In the genomic region with DNA sequence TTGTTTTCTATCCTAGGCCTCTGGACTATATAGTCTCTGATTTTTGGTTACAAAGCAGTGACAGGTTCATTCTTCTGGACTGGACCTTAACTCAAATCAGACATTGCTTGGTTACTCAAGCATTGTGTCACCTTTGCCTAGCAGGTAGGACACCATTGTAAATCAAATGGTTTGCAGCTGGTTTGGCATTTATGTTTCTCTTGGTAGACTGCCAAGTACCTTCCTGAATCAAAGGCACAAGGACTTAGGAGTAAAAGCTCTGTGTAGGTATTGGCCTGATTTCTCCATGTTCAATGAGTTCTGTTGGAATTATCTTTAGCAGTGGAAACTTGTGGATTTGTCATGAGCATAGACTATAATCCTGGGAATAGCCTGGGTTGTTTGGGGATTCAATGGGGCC, we compare ENCODE assay signal across 17 mouse cellular contexts.
DNase-seq lines count a peak whose midpoint lies in the region.
"Had no signal": no experiment of that assay in that cellular context is flagged by ENCODE, and none has a peak within 500 bp of the region (broad histone marks: within the 10 kb centered on the region; RNA-seq: fewer than 3 reads in every experiment).

No protein-coding gene starts in this region.

- DNase-seq in kidney, adult 11 months = peak; percentile 13
- no peak for DNase-seq in kidney, adult 18-20 months
- peak; percentile 44 for DNase-seq in kidney, adult 9 months
- DNase-seq in kidney, postnatal 10 days = no peak
- peak; percentile 3 to 39 for DNase-seq in kidney, postnatal 36 days
- DNase-seq in kidney, postnatal 4 days = no peak
- peak; percentile 0 to 3 for DNase-seq in urinary bladder, postnatal 36 days (ENCODE audit: low spot score in 2 of 2)
- no peak for DNase-seq in urinary bladder, postnatal 25 days (ENCODE audit: low spot score)
- DNase-seq: adrenal gland, adult 8-10 months; adrenal gland, postnatal 14 days; adrenal gland, postnatal 36 days; B cell, adult 2 months; cerebellum, adult 11-12 months; cerebellum, adult 2 months; cerebellum, adult 9-10 months; cerebellum, postnatal 10 days; cerebellum, postnatal 25 days had no signal

Comparison
In these comparisons a context has a peak if more than half of its experiments do, and no peak if none do; other contexts are left out.
1. DNase-seq: peak in kidney, adult 11 months (single experiment), kidney, adult 9 months (single experiment), kidney, postnatal 36 days (2 of 2) and urinary bladder, postnatal 36 days (2 of 2); none in kidney, adult 18-20 months (single experiment), kidney, postnatal 10 days (single experiment), kidney, postnatal 4 days (0 of 2) and urinary bladder, postnatal 25 days (single experiment).